Mouse (Mus musculus) limb, embryonic 12.5 days (tissue): ENCODE measurements at regions not wholly inside any gene's neighbourhood (a gene's known extent, or its start where the extent isn't known, plus 50 kb on each side); places are given as distances from the start of the nearest gene placed in this dataset.

Source experiments
- ATAC-seq: fragments of 200-750 bp; cut with Nextera tagmentation; 2 replicates; pipeline ENCODE4 v1.8.0; 2017; ENCODE audit warnings: low read depth, moderate TSS enrichment; ENCODE audit not compliant: insufficient number of reproducible peaks, insufficient read depth, low FRiP score, low TSS enrichment
- H3K27ac ChIP-seq: fragments of 300-500 bp; sonication (generic); 2 replicates; pipeline ENCODE4 v1.5.1; 2016; ENCODE audit warnings: mild to moderate bottlenecking, moderate library complexity
- H3K27me3 ChIP-seq: fragments of 300-500 bp; sonication (generic); 2 replicates; pipeline ENCODE4 v1.6.1; 2016; ENCODE audit warnings: mild to moderate bottlenecking, moderate library complexity
- H3K36me3 ChIP-seq: fragments of 300-500 bp; sonication (generic); 2 replicates; pipeline ENCODE4 v1.6.1; 2016; ENCODE audit warnings: mild to moderate bottlenecking, moderate library complexity
- H3K4me1 ChIP-seq: fragments of 300-500 bp; sonication (generic); replicated peaks from 2 replicates; pipeline ENCODE4 v1.6.1; 2016
- H3K4me2 ChIP-seq: fragments of 300-500 bp; sonication (generic); 2 replicates; pipeline ENCODE4 v1.6.1; 2016; ENCODE audit warnings: mild to moderate bottlenecking, moderate library complexity
- H3K4me3 ChIP-seq: fragments of 300-500 bp; sonication (generic); replicated peaks from 2 replicates; pipeline ENCODE4 v1.5.1; 2016; ENCODE audit warnings: mild to moderate bottlenecking
- H3K9ac ChIP-seq: fragments of 300-500 bp; sonication (generic); replicated peaks from 2 replicates; pipeline ENCODE4 v1.6.1; 2016; ENCODE audit warnings: mild to moderate bottlenecking, moderate library complexity
- H3K9me3 ChIP-seq: fragments of 300-500 bp; sonication (generic); 2 replicates; pipeline ENCODE4 v1.6.1; 2016; ENCODE audit warnings: mild to moderate bottlenecking, moderate library complexity
- WGBS: fragments of 180-500 bp; shearing (Covaris S2); methylation state at CpG from one replicate; pipeline ENCODE4 v1.1.7; 2016; 5-methylcytosine and 5-hydroxymethylcytosine counted together

DNA sequence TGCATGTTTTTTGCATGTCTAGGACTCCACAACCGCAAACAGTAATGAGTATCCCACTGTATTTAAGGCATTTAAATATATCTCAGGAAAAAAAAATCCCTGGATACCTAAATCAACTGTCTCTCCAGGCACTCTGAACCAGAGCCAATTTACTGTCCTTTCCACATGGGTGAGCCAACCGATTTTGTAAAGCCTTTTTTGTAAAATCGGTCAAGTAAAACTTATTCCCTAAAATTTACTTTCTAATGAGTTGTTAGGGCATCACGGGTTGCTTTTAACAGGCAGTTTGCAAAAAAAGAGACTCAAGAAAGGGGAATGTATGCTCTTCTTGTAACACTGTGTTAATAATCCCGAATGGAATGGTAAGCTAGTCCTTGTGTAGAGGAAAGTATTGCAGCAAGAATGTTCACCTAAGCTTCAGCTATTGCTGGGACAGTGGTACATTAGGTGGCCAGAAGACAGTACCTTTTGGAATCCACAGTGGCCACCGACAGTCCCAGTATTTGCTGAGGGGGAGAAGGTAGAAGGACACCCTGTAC, 496.4 kb downstream of the Cntnap4 start:
- ATAC-seq, result no peak
- Histone ChIP-seq H3K4me3 (no peak overlapping the region), H3K27me3 (no peaks in the 10 kb centered on the region), H3K27ac (no peak overlapping the region), H3K9me3 (no peaks in the 10 kb centered on the region), H3K36me3 (no peaks in the 10 kb centered on the region), H3K4me1 (no peaks in the 10 kb centered on the region), H3K9ac (no peak overlapping the region), H3K4me2 (no peak overlapping the region)
- WGBS, result 83% methylated on average over 6 of the region's 6 CpGs

DNA sequence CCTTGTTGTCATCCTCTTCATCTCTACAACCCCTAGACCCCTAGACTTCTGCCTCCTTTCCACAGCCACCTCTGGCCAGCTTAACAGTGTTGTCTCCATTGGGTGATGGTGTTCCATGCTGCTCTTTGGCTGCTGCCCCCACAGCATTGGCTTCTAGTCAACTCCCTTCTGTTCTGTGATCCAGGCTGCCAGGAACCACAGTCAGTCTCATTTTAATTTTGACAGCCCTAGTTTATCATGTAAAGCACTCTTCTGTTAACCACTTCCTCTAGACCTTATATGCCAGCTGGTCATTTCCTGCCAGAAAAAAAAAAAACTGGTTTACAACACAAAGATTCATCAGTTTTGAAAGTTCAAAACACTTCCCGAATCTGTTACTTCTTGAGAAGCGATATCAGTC, 514.1 kb downstream of the Cntnap4 start:
- Histone ChIP-seq H3K27me3 (no peaks in the 10 kb centered on the region), H3K4me1 (no peaks in the 10 kb centered on the region), H3K9ac (no peak overlapping the region), H3K4me2 (no peak overlapping the region), H3K27ac (no peak overlapping the region), H3K36me3 (no peaks in the 10 kb centered on the region), H3K4me3 (no peak overlapping the region), H3K9me3 (no peaks in the 10 kb centered on the region)
- 96% methylated on average over 2 of the region's 2 CpGs for WGBS
- ATAC-seq, result no peak

DNA sequence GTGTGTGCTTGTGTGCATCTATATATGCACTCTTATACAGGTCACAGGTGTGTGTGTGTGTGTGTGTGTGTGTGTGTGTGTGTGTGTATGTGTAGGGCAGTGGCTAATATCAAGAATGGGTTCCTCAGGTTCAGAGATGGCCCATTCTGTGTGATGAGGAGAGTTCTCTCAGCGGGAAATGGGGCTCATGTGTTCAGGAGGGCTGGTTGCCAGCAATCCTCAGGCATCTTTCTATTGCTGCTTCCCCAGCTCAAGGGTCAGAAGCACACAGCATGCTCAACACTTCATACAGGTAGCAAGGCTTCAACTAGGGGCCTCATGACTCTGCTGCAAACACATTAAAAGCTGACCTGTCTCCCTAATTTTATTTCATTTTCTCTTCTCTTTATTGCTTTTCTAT, 517.7 kb downstream of the Cntnap4 start:
- Histone ChIP-seq H3K4me3 (no peak overlapping the region), H3K9me3 (no peaks in the 10 kb centered on the region), H3K4me1 (no peaks in the 10 kb centered on the region), H3K27ac (no peak overlapping the region), H3K36me3 (no peaks in the 10 kb centered on the region), H3K9ac (no peak overlapping the region), H3K27me3 (no peaks in the 10 kb centered on the region), H3K4me2 (no peak overlapping the region)
- ATAC-seq, result no peak
- WGBS, result 73% methylated on average over 1 of the region's 1 CpGs

DNA sequence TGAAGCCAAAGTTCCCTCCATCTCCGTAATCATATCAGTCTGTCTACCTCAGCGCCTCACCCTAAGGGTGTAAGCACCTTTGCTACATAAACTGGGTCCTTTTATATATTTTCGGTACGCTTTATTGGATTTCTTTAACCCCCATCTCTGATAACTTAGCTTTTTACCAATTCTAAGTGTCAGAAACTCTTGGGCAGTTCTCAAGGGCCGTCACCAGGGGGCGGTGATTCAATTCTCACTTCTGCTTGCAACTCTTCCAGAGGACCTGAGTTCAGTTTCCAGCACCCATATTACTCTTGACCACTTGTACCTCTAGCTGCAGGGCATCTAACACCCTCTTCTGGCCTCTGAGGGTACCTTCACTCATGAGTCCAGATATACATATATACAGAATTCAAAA, 523.7 kb upstream of the Mon1b start:
- Histone ChIP-seq H3K4me3 (no peak overlapping the region), H3K4me2 (no peak overlapping the region), H3K27ac (no peak overlapping the region), H3K36me3 (no peaks in the 10 kb centered on the region), H3K9ac (no peak overlapping the region), H3K4me1 (no peaks in the 10 kb centered on the region), H3K27me3 (no peaks in the 10 kb centered on the region), H3K9me3 (no peaks in the 10 kb centered on the region)
- ATAC-seq, result no peak
- WGBS, result 58% methylated on average over 6 of the region's 6 CpGs

DNA sequence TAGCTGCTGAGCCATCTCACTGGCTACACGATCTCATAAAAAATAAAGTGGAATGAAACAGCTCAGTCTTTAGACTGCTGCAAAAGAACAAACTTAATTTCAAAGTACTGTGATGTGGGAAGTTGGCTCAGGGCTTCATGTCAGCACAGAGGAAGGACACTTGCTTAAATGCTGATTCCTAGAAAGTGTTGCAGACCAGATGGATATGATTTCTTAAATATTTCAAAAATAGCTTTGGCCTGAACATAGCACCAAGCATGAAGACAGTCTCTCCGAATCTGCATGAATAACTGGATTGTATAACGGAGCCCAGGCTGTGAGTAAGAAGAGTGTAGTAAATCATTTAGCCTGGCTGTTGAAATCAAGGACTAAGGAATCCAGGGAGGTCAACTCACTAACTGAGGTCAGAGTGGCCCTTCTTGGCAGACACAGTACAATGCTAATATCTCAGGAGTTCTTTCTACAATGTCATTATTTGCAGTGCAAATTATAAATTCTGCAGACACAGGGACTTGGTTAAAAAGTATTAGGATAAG, 521.2 kb upstream of the Mon1b start:
- Histone ChIP-seq H3K9me3 (no peaks in the 10 kb centered on the region), H3K27me3 (no peaks in the 10 kb centered on the region), H3K4me3 (no peak overlapping the region), H3K27ac (no peak overlapping the region), H3K4me1 (no peaks in the 10 kb centered on the region), H3K4me2 (no peak overlapping the region), H3K36me3 (no peaks in the 10 kb centered on the region), H3K9ac (no peak overlapping the region)
- WGBS, result 56% methylated on average over 3 of the region's 3 CpGs
- ATAC-seq, result no peak

DNA sequence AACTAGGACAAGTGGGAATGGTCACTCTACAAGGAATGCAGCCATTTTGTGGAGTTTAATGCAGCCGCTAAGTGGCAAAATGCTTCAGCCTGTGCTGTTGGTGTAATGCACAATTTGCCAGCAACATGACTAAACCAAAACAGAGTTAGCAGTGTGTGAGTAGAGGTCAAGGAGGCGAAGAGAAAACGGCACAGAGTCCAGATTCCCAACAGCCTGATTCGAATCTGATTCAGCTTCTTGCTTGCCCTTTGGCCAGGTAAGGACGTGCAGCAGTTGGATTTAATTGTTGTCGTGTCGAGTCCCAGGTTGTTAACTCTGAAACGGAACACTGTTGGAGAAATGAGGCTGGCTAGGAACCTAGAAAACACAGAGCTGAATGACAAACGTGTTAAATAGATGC, 518.1 kb upstream of the Mon1b start:
- Histone ChIP-seq H3K9ac (no peak overlapping the region), H3K27ac (no peak overlapping the region), H3K36me3 (no peaks in the 10 kb centered on the region), H3K4me2 (no peak overlapping the region), H3K4me3 (no peak overlapping the region), H3K4me1 (no peaks in the 10 kb centered on the region), H3K9me3 (no peaks in the 10 kb centered on the region), H3K27me3 (no peaks in the 10 kb centered on the region)
- 78% methylated on average over 9 of the region's 9 CpGs for WGBS
- ATAC-seq, result no peak

DNA sequence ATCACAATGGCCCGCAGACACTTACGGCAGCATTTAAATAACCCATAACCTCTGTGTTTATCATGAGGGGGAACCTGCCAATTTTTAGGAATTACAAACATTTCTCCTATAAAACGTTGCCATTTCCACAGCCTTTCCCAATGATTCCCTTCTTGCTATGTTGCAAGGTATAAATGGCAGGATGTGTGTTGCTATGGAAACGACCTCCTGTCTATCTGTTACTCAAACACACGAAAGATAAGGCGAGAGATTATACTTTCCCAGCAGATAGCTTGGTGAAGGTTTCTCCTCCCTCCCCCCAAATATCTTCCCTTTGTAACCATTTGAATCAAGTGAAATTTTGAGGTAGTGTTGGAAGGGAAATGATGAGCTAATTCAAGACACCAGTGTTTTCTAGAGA, 509.8 kb upstream of the Mon1b start:
- no peaks in the 10 kb centered on the region for H3K36me3 ChIP-seq
- WGBS, result 71% methylated on average over 6 of the region's 6 CpGs
- no peak for ATAC-seq

DNA sequence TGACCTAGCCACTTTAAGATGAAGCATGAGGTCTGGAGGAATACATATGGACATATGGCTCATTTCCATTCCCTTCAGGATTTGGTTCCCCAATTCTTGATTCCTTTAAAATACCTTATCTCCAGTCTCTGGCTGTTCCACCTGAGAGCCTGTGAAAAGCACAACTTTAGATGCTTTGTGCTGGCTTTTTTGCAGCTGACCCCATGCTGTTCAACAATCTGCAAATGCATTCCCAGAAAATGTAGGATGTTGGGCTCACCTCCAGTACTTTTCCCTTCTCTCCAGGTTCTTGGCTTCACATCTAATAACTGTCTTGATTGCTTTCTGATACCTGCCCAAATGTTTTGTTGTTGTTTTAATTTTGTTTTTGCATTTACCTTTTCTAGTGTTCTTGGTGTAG, 498.0 kb upstream of the Mon1b start:
- H3K9me3 ChIP-seq, result no peaks in the 10 kb centered on the region
- H3K27me3 ChIP-seq, result no peaks in the 10 kb centered on the region
- H3K36me3 ChIP-seq, result no peaks in the 10 kb centered on the region
- H3K9ac ChIP-seq, result no peak overlapping the region
- no peak overlapping the region for H3K4me2 ChIP-seq
- no peaks in the 10 kb centered on the region for H3K4me1 ChIP-seq
- no peak overlapping the region for H3K4me3 ChIP-seq
- no peak for ATAC-seq
- no peak overlapping the region for H3K27ac ChIP-seq

More for the DNA sequence above, 509.8 kb upstream of the Mon1b start:
- H3K4me2 ChIP-seq, result no peak overlapping the region
- H3K9me3 ChIP-seq, result no peaks in the 10 kb centered on the region
- no peak overlapping the region for H3K4me3 ChIP-seq
- no peaks in the 10 kb centered on the region for H3K4me1 ChIP-seq
- H3K9ac ChIP-seq, result no peak overlapping the region
- H3K27ac ChIP-seq, result no peak overlapping the region
- no peaks in the 10 kb centered on the region for H3K27me3 ChIP-seq

DNA sequence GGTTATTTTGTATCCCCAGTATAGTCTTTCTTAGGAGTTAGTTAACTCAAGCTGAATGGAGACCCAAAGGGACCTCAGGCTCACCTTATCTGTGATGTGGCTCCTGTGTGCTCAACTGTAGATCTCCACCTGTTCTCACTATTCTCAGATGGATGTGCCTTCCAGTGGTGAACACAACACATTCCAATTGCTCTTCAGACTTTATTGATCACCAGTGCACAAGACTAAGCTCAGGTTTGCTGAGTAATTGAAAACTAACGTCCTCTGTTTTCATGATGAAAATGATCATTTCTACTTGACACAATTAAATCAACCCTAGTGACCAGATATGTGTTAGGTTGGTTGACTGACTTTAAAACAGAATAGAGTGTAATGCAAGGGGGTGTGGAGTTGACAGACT, 495.4 kb upstream of the Mon1b start:
- no peak overlapping the region for H3K4me3 ChIP-seq
- no peak for ATAC-seq
- no peaks in the 10 kb centered on the region for H3K36me3 ChIP-seq
- WGBS, result 77% methylated on average over 1 of the region's 1 CpGs
- no peak overlapping the region for H3K4me2 ChIP-seq
- H3K27me3 ChIP-seq, result no peaks in the 10 kb centered on the region
- H3K27ac ChIP-seq, result no peak overlapping the region
- H3K4me1 ChIP-seq, result no peaks in the 10 kb centered on the region
- no peaks in the 10 kb centered on the region for H3K9me3 ChIP-seq
- no peak overlapping the region for H3K9ac ChIP-seq

DNA sequence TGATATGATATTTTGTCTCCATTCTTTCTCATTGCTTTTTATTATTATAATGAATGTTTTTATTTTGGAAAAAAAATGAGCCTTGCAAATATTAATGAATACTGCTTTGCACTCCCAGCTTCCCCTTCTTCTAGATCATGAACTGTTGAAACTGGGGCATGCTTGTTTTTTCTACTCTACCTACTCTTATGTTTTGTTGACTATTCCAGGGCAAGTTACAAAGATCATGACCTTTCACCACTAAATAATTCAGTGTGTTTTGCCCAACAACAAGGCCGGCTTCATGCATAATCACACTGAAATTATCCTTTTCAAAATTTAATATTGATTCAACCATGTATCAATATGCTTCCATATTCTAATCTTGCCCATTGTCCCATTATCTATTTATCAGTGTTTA, 494.3 kb upstream of the Mon1b start:
- no peak overlapping the region for H3K27ac ChIP-seq
- H3K9ac ChIP-seq, result no peak overlapping the region
- no peaks in the 10 kb centered on the region for H3K27me3 ChIP-seq
- no peaks in the 10 kb centered on the region for H3K9me3 ChIP-seq
- H3K36me3 ChIP-seq, result no peaks in the 10 kb centered on the region
- WGBS, result 89% methylated on average over 1 of the region's 1 CpGs
- H3K4me2 ChIP-seq, result no peak overlapping the region
- H3K4me1 ChIP-seq, result no peaks in the 10 kb centered on the region
- no peak overlapping the region for H3K4me3 ChIP-seq
- no peak for ATAC-seq

DNA sequence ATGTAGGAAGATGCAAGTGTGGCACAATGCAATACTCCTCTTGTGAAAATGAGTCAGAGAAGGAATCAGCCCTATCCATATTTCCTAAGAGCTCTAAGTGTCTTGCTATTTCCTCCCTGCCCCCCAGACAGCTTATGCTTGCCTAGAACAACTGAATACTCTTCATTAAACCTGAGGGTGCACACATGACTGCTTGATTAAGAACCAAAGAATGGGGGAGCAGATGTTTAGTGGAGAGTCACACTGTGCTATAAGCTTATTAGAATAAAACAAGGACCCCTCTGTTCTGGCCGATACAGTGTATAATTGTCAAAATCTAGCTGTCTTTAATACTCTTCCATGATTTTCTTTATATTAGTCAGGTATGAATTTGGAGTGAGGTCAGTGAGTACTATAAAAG, 458.8 kb upstream of the Mon1b start:
- Histone ChIP-seq H3K27me3 (no peaks in the 10 kb centered on the region), H3K9ac (no peak overlapping the region), H3K36me3 (no peaks in the 10 kb centered on the region), H3K4me3 (no peak overlapping the region), H3K4me1 (no peaks in the 10 kb centered on the region), H3K27ac (no peak overlapping the region), H3K4me2 (no peak overlapping the region), H3K9me3 (no peaks in the 10 kb centered on the region)
- WGBS, result 86% methylated on average over 1 of the region's 1 CpGs
- ATAC-seq, result no peak

DNA sequence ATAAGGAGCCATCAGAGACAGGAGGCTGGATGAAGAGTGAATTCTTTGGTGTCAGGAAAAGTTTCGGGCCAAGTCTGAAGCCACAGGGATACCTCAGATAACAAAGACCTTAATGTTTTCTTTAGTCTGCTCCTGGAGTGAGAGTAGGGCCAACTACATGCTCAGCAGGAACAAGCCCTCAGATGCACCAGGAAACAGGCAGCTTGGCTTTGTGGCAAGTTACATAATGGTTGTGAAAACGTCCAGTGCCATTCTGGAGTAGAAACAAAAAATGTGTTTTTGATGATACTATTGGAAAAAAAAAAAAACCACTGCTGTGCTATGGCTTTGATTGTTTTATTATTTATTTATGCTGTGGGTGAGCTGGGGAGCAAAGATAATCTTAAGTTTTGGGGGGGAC, 452.2 kb upstream of the Mon1b start:
- Histone ChIP-seq H3K4me3 (no peak overlapping the region), H3K4me1 (no peaks in the 10 kb centered on the region), H3K27me3 (no peaks in the 10 kb centered on the region), H3K9ac (no peak overlapping the region), H3K4me2 (no peak overlapping the region), H3K27ac (no peak overlapping the region), H3K36me3 (no peaks in the 10 kb centered on the region), H3K9me3 (no peaks in the 10 kb centered on the region)
- no peak for ATAC-seq
- 44% methylated on average over 2 of the region's 2 CpGs for WGBS
